Mouse (Mus musculus) spleen, adult 12 weeks (tissue): ENCODE data around the gene Fcho1.
"Not testable (repeated sequence)": the region's sequence is repeated elsewhere in the genome, so short reads cannot be mapped to it uniquely, and the experiment has no call there.

ENCODE experiments used
- DNase-seq: peaks from one replicate; pipeline ENCODE4 v3.0.0; 2022; ENCODE audit warnings: low spot score

Gene Fcho1

GRCm38 (mm10) chr8:71725122-71725924, at the start of gene Fcho1:
Gene Fcho1 (minus strand): TSS chr8:71725716.
- DNase-seq: peak; percentile 87

DNA sequence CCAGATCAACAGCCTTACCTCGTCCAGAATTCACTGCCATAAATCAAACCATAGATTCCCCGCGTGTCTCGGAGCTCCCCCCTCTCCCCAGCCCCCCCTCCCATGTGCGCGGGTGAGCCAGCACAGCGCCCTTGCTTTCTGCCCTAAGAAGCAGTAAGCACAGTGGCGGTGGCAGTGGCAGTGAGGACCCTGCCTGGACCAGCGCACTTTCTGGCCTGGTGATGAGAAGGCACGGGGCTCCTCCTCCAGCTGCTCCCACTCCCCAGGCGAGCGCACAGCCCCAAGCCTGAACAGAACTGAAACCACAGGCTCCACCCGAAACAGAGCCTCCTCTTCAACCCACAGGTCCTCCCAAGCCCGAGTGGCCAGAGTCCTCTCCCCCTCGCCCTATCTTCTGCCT, 45.8 kb upstream of the Fcho1 start:
- DNase-seq: no peak

DNA sequence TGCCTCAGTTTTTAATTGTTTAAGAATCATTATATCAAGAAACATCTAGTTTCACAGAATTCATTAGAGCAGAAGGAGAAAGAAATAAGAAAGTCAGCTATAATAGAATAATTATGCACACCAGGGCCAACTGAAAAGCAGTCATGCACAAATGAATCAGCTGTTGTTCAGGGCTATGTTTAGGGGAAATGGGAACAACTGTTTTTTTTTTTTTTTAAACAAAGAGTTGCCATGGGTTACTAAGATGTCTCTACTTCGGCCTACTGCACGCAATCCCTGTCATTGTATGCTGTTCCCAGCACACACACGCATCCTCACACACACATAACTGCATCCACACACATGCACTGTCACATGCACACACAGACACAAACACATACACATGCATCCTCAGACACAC, 33.3 kb upstream of the Fcho1 start:
- no peak for DNase-seq

GRCm38 (mm10) chr8:71752881-71753552, 27.5 kb upstream of the Fcho1 start:
- not testable (repeated sequence) for DNase-seq

- not testable (repeated sequence) for DNase-seq
Observed at GRCm38 (mm10) chr8:71752263-71752662, 26.7 kb upstream of the Fcho1 start.

DNA sequence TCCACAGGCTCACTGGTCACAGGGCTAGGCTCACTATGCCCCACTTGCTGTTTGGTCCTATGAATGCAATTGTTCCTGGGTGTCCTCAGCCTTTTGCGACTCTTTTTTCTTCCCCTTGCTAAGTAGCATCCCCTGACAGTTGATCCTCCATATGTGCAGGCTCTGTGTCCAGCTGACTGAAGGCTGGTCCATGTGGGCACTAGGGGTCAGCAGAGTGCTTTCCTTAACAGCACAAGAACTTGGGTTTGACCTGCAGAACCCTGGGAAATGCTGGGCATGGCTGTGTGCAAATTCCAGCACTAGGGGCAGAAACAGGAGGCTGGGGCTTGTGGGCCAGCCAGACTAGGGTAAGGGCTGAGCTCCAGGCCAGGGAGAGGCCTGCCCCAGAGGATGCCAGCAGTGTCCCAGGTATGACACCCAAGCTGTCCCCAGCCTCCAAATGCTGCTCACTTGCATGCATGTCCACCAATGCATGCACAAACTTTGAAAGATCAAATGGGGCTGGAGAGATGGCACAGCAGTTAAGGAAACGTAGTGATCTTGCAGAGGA, 25.9 kb upstream of the Fcho1 start:
- not testable (repeated sequence) for DNase-seq

DNA sequence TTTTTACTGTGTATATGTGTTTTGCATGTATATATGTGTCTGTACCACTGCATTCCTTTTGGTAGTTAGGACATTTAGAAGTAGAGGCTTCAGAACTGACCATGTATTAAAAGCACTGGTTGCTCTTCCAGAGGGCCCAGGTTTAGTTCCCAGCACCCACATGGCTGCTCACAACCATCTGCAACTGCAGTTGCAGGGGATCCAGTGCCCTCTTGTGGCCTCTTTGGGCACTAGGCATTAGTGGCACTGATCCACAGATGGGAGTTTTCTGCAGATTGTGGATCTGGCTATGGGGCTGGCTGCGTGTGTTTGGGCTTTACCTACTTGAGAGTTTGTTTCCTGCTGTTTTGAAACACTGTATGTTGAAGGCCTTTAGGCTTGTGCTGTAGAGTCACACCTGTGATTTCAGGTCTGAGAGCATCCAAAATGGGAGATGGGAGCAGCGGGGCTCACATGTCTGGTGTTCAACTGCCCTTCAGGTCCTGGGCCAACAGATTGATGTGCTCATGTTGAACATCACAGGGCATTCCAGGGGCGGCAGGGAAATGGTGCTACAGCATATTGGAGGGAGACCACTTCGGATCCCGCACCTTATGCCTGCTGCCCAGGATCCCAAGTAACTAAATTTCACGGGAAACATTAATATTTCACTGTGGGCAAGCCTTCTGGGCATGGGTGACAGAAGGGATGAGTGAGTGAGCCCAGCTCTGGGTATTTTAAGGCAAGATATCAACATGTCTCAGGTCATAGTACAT, 24.0 kb upstream of the Fcho1 start:
- DNase-seq: not testable (repeated sequence)

- DNase-seq: not testable (repeated sequence)
Observed at GRCm38 (mm10) chr8:71747082-71747481, 21.6 kb upstream of the Fcho1 start.

DNA sequence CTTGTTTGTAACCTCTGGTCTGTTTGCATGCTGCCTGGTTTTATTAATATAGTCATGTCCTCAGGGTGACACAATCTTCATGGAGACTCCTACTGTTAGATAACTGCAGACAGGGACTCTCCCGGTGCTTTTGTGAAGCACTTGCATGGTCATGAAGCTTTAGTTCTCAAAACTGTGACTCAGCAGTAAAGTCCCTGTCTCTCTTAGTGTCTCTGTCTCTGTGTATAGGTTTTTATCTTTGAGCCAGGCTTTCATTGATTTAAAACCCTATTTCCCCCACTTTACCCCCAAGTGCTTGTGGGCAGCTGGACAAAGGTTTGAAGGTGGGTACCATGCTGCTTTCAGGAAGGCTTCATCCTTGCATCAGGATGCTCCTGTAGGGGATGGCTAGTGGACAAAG, 19.8 kb upstream of the Fcho1 start:
- no peak for DNase-seq

DNA sequence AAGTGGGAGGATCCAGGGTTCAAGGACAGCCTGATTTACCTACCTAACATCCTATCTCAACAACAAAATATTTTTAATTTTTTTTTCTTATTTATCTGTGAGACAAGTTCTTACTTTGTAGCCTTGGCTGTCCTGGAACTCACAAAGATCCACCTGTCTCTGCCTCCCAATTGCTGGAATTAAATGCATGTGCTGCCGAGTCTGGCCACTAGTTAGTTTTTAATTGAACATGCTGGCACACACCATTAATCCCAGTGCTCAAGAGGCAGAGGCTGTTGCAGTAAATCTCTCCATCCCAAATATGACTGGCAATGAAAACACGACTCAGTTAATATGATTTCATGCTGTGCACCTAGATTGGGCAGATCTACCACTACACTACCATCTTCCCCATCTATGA, 17.3 kb upstream of the Fcho1 start:
- no peak for DNase-seq

GRCm38 (mm10) chr8:71741687-71742114, 16.2 kb upstream of the Fcho1 start:
- DNase-seq: no peak

- no peak for DNase-seq
Observed at GRCm38 (mm10) chr8:71741226-71741625, 15.7 kb upstream of the Fcho1 start.

GRCm38 (mm10) chr8:71738316-71738715, 12.8 kb upstream of the Fcho1 start:
- DNase-seq: not testable (repeated sequence)

DNA sequence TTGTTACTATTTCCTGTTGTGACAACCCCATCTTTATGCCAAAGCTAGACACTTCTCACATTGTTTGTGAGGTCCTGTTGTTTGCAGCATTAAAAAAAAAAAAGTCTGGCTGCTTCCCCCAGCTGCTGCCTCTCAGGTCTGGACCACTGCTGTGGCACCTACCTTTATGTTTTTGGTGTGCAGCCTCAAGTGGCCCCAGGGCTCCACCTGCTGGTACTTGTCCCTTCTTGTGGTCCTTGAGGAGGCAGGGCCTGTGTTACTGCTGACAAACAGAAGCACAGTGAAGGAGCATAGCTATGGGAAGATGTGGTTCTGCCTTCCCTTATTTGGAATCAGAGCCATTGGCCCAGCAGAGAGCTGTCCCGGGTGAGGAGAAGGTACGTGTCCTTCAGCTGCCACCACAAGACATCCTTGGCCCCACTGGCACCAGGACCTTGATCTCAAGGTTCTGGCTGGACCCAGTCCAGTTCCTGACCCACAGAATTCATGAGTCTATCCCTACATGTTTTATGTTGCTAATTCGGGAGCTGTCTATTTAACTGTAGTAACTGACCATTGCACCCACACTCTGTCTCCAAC, 6.2 kb upstream of the Fcho1 start:
- peak; percentile 55 for DNase-seq

DNA sequence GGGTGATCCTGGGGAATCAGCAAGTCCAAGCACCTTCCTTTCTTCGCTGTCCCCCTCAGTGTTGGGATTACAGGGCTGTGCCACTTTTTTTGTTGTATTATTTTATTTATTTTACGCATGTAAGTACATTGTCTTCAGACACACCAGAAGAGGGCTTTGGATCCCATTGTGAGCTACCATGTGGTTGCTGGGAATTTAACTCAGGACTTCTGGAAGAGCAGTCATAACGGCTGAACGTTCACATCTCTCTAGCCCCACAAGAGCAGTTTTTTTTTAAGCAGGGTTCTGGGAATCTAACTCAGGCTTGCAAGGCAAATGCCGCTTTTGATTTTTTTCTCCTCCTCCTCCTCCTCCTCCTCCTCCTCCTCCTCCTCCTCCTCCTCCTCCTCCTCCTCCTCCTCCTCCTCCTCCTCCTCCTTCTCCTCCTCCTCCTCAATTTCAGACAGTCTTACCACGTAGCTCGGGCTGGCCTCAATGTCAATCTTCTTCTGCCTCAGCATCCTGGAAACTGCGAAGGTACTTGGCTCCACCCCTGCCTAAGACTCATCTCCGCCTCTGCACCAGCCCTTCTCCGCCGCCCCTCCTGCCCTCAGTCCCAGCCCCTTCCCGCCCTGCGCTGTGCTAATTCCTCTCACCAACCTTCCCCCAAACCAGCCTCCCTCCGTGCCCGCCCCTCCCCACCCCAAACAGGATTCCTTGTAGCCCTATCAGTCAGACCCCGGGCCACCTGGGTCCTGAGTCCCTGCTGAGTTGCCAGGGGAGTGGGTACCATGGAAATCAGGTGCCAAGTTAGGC, 3.5 kb upstream of the Fcho1 start:
- no peak for DNase-seq

DNA sequence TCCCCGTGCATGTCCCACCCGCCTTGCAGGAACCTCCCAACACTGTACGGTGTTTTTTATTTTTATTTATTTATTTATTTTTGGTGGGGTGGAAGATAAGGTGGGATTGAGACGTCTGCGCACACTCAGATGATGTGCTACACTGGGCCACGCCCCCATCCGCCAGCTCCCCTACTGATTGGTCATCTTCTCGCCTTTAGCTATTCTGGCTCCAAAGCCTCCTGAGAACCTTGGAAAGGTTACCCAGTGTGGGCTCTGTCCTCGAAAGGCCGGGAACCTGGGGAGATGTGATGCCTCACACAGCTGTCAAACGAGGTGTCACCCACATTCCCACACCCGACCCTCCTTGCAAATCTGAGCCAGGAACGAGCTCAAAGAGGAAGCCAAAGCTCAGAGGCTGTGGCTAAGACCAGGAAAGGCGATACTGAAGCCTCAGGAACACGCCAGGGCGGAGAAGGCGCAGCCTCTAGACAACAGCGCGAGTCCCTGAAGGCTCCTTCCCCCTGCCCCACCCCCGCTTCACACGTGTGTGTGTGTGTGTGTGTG, 2.8 kb upstream of the Fcho1 start:
- DNase-seq: no peak

DNA sequence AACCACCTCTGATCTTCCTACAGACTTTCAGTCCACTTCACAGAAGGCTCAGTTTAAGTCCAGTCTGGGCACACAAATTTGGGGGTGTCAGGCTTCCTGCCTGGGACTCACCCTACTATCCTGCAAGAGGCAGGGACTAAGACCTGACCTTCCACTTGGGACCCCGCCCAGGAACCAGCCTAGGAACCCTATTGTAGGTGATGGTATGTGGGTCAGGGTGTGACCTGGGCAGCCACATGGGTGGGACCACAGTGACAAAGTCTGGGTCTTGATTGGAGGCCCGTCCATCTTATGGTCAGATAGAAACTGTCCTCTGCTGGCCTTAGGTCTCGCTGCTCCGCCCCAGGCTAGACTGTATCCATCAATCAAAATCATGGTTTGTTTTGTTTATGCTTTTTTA, 1.1 kb downstream of the Fcho1 start:
- DNase-seq: no peak

- peak; percentile 77 for DNase-seq
Observed at GRCm38 (mm10) chr8:71723047-71723551, 2.4 kb downstream of the Fcho1 start.

GRCm38 (mm10) chr8:71719928-71720457, 5.5 kb downstream of the Fcho1 start:
- no peak for DNase-seq

- DNase-seq: peak; percentile 65
Observed at GRCm38 (mm10) chr8:71719218-71719617, 6.3 kb downstream of the Fcho1 start.
